Mouse (Mus musculus) heart, postnatal 0 days (tissue): ENCODE results near the gene Smad3.

ENCODE experiments used
- CTCF ChIP-seq: IDR thresholded peaks from 2 replicates; pipeline ENCODE4 v1.5.1; 2016; ENCODE audit warnings: antibody characterized with exemption, control low read depth, low read depth
- EP300 ChIP-seq: IDR thresholded peaks from 2 replicates; pipeline ENCODE4 v1.6.1; 2016; ENCODE audit warnings: antibody characterized with exemption, low read depth

- no peak for TF ChIP-seq EP300
- TF ChIP-seq CTCF, result no peak
These were observed 33.0 kb downstream of the Smad3 start for GRCm38 (mm10) chr9:63724750-63725149.
